Mouse (Mus musculus): Measurements from ENCODE around the gene Fat3. TPM values are rescaled to one million over a fixed set of nuclear protein-coding genes. Genes with fewer than 3 reads are reported as not detected.

The Fat3 gene
- polyA plus RNA-seq, 1 experiment from 2014 or later = 0.09 TPM

- DNase-seq (ENCODE audit: low read depth, low spot score) (no peak), ATAC-seq (no peak)
- ChIA-PET CTCF (no interaction called here), POLR2A (no interaction called here)
- no peak for TF ChIP-seq CTCF (IDR thresholded peaks at IDR 0.05)
- in situ Hi-C loops (cut with MboI; ENCODE audit: low pct_unique_long_range_greater_than_20kb) = no loop called here
- H3K27me3 ChIP-seq = no peaks in the 10 kb centered on the region
Measured at GRCm38 (mm10) chr9:16121756-16122155, 379.3 kb downstream of the Fat3 start.

GRCm38 (mm10) chr9:16114821-16115485 is 386.1 kb downstream of the Fat3 start:
- in situ Hi-C loops (cut with MboI; ENCODE audit: low pct_unique_long_range_greater_than_20kb) = no loop called here
- DNase-seq (ENCODE audit: low read depth, low spot score) (no peak), ATAC-seq (no peak)
- no peak for TF ChIP-seq CTCF (IDR thresholded peaks at IDR 0.05)
- ChIA-PET CTCF (no interaction called here), POLR2A (no interaction called here)
- H3K27me3 ChIP-seq = no peaks in the 10 kb centered on the region

- no peak for TF ChIP-seq CTCF (IDR thresholded peaks at IDR 0.05)
- DNase-seq (ENCODE audit: low read depth, low spot score) (no peak), ATAC-seq (no peak)
- POLR2A ChIA-PET = no interaction called here
- CTCF ChIA-PET = no interaction called here
- H3K27me3 ChIP-seq = no peaks in the 10 kb centered on the region
- in situ Hi-C loops (cut with MboI; ENCODE audit: low pct_unique_long_range_greater_than_20kb) = no loop called here
Measured at GRCm38 (mm10) chr9:16113936-16114642, 387.0 kb downstream of the Fat3 start.

GRCm38 (mm10) chr9:16107900-16108299 is 393.2 kb downstream of the Fat3 start:
- ChIA-PET POLR2A (no interaction called here), CTCF (interaction anchor here (1.2 kb wide), 1 partner anchor 23 kb away, joined by 4 read pairs; no protein-coding TSS in a partner anchor)
- in situ Hi-C loops (cut with MboI; ENCODE audit: low pct_unique_long_range_greater_than_20kb) = no loop called here
- no peak for DNase-seq (ENCODE audit: low read depth, low spot score)
- TF ChIP-seq CTCF (IDR thresholded peaks at IDR 0.05) = no peak
- ATAC-seq = no peak
- H3K27me3 ChIP-seq = no peaks in the 10 kb centered on the region

GRCm38 (mm10) chr9:16107386-16107785 is 393.7 kb downstream of the Fat3 start:
- in situ Hi-C loops (cut with MboI; ENCODE audit: low pct_unique_long_range_greater_than_20kb) = no loop called here
- H3K27me3 ChIP-seq = no peaks in the 10 kb centered on the region
- ATAC-seq = no peak
- POLR2A ChIA-PET = no interaction called here
- CTCF ChIA-PET = interaction anchor here (1.2 kb wide), 1 partner anchor 24 kb away, joined by 4 read pairs; no protein-coding TSS in a partner anchor
- DNase-seq (ENCODE audit: low read depth, low spot score) = no peak
- TF ChIP-seq CTCF (IDR thresholded peaks at IDR 0.05) = no peak

- ChIA-PET POLR2A (no interaction called here), CTCF (no interaction called here)
- ATAC-seq (no peak), DNase-seq (ENCODE audit: low read depth, low spot score) (no peak)
- TF ChIP-seq CTCF (IDR thresholded peaks at IDR 0.05) = no peak
- in situ Hi-C loops (cut with MboI; ENCODE audit: low pct_unique_long_range_greater_than_20kb) = no loop called here
- peaks cover 4% of the 10 kb centered on the region for H3K27me3 ChIP-seq
Measured at GRCm38 (mm10) chr9:16098553-16098952, 402.5 kb downstream of the Fat3 start.

GRCm38 (mm10) chr9:16093047-16093668 is 407.9 kb downstream of the Fat3 start:
- H3K27me3 ChIP-seq = peaks cover 3% of the 10 kb centered on the region
- no peak for ATAC-seq
- in situ Hi-C loops (cut with MboI; ENCODE audit: low pct_unique_long_range_greater_than_20kb) = no loop called here
- ChIA-PET CTCF (no interaction called here), POLR2A (no interaction called here)
- DNase-seq (ENCODE audit: low read depth, low spot score) = no peak
- no peak for TF ChIP-seq CTCF (IDR thresholded peaks at IDR 0.05)

- CTCF ChIA-PET = no interaction called here
- in situ Hi-C loops (cut with MboI; ENCODE audit: low pct_unique_long_range_greater_than_20kb) = no loop called here
- DNase-seq (ENCODE audit: low read depth, low spot score) = no peak
Measured at GRCm38 (mm10) chr9:16092051-16092967, 408.8 kb downstream of the Fat3 start.

GRCm38 (mm10) chr9:16079292-16079691 is 421.8 kb downstream of the Fat3 start:
- no peak for DNase-seq (ENCODE audit: low read depth, low spot score)
- TF ChIP-seq CTCF (IDR thresholded peaks at IDR 0.05) = no peak
- in situ Hi-C loops (cut with MboI; ENCODE audit: low pct_unique_long_range_greater_than_20kb) = no loop called here
- ChIA-PET POLR2A (no interaction called here), CTCF (no interaction called here)
- no peak for ATAC-seq
- H3K27me3 ChIP-seq = no peaks in the 10 kb centered on the region

More at GRCm38 (mm10) chr9:16092051-16092967, 408.8 kb downstream of the Fat3 start:
- POLR2A ChIA-PET = no interaction called here
- H3K27me3 ChIP-seq = no peaks in the 10 kb centered on the region
- TF ChIP-seq CTCF (IDR thresholded peaks at IDR 0.05) = no peak
- no peak for ATAC-seq

- in situ Hi-C loops (cut with MboI; ENCODE audit: low pct_unique_long_range_greater_than_20kb) = no loop called here
- DNase-seq (ENCODE audit: low read depth, low spot score) (no peak), ATAC-seq (peak; percentile 75)
- ChIA-PET CTCF (no interaction called here), POLR2A (no interaction called here)
- no peak for TF ChIP-seq CTCF (IDR thresholded peaks at IDR 0.05)
- no peaks in the 10 kb centered on the region for H3K27me3 ChIP-seq
Measured at GRCm38 (mm10) chr9:16074664-16075063, 426.4 kb downstream of the Fat3 start.
